Mouse (Mus musculus) small intestine, adult 2 months (tissue): Measurements from ENCODE around the gene Enpp5.

Source experiments
- CTCF ChIP-seq: fragments of 200-500 bp; IDR thresholded peaks from 2 replicates; pipeline ENCODE4 v1.5.1; 2012; ENCODE audit warnings: low read depth, mild to moderate bottlenecking, control low read depth, inconsistent platforms, low read length, moderate library complexity, mixed read lengths; ENCODE audit not compliant: insufficient replicate concordance, insufficient read length; ENCODE audit errors: extremely low read depth
- POLR2A ChIP-seq: fragments of 200-500 bp; IDR thresholded peaks from 2 replicates; pipeline ENCODE4 v1.6.1; 2012; ENCODE audit warnings: low read depth, mild to moderate bottlenecking, control low read depth, inconsistent platforms, low read length, moderate library complexity

DNA sequence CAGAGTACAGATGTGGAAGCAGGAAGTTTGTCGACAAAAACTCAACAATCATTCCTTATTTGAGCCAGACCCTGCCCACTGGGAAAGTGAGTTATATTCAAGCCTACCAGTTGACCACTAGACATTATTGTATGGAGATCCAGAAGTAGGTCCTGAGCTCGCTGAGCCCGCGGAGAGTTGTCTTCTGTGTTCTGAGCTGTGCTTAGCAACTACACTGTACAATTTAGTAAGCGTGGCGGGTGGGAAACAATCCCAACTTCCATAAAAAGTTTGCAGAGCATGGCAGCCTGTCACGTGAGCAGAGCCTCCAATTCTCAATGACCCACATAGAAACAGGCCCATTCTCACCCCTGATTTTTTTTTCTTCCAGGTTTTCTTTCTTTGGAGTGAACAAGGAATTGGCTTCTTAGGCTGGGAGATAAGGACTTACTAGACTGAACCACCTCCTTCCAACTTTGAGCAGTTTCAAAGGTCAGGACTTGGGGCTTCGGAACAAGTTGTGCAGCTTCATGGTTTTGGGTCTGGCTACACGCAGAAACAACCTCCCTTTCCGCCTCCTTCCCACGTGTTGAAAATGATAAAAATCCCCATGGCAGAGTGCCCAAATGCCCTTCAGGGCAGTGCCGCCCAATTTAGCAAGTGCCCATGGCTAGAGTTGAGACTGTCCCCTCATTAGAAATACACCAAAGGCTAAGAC is 1.3 kb upstream of the Enpp5 start:
- TF ChIP-seq CTCF (no peak), POLR2A (no peak)
